ENCODE assay signal across 26 mouse cellular contexts in the genomic region with DNA sequence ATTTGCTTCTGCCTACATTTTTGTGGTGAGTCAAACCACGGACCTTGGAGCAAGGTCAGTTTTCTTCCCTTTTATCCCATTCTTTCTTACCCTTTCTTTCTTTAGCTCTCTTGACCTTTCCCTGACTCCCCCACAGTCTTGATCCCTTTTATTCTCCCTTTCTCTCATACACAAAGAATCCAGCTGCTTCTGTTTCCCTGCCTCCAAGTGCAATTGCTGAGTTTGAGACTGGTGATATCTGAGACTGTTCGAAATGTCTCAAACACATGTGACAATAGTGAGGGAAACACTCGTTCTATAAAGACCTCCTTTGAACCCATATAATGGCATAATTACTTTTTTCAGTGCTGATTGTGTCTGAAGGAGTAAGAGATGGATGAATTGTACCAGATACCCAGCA.
A peak's percentile ranks its signal among the peaks of the same experiment; 100 is the strongest.
DNase-seq lines count a peak whose midpoint lies in the region; ATAC-seq and TF ChIP-seq lines count a peak whose summit lies in the region.
"Had no signal": no experiment of that assay in that cellular context is flagged by ENCODE, and none has a peak within 500 bp of the region (broad histone marks: within the 10 kb centered on the region; RNA-seq: fewer than 3 reads in every experiment).

No protein-coding gene starts in this region.

- no peak overlapping the region for H3K4me2 ChIP-seq in hindbrain, postnatal 0 days (ENCODE audit: low read depth, low read length)
- H3K4me2 ChIP-seq in neural tube, embryonic 12.5 days (replicated peaks), result no peak overlapping the region
- H3K4me2 ChIP-seq in midbrain, embryonic 14.5 days (ENCODE audit: low read length), result no peak overlapping the region
- H3K4me2 ChIP-seq: embryonic facial prominence, embryonic 13.5 days; heart, embryonic 11.5 days; hindbrain, embryonic 13.5 days; limb, embryonic 13.5 days; liver, embryonic 12.5 days had no signal

- no peak for TF ChIP-seq CTCF in hindbrain, postnatal 0 days (IDR thresholded peaks at IDR 0.05; ENCODE audit: low read depth)

- 23% methylated on average over 3 of the region's 3 CpGs for WGBS in hindbrain, embryonic 10.5 days
- WGBS in hindbrain, postnatal 0 days, result 17% methylated on average over 3 of the region's 3 CpGs
- 10% methylated on average over 3 of the region's 3 CpGs for WGBS in neural tube, embryonic 12.5 days
- 4% methylated on average over 3 of the region's 3 CpGs for WGBS in midbrain, embryonic 14.5 days

- H3K36me3 ChIP-seq in hindbrain, embryonic 10.5 days, result no peaks in the 10 kb centered on the region
- H3K36me3 ChIP-seq in hindbrain, postnatal 0 days (ENCODE audit: insufficient read depth, low read length), result no peaks in the 10 kb centered on the region
- no peaks in the 10 kb centered on the region for H3K36me3 ChIP-seq in neural tube, embryonic 12.5 days
- H3K36me3 ChIP-seq in midbrain, embryonic 14.5 days (ENCODE audit: control insufficient read depth, insufficient read depth, low read length), result no peaks in the 10 kb centered on the region
- H3K36me3 ChIP-seq: embryonic facial prominence, embryonic 13.5 days; G1E; hindbrain, embryonic 13.5 days; limb, embryonic 13.5 days; liver, embryonic 12.5 days had no signal

- no peaks in the 10 kb centered on the region for H3K27me3 ChIP-seq in hindbrain, embryonic 10.5 days (ENCODE audit: insufficient read depth, poor library complexity, severe bottlenecking)
- H3K27me3 ChIP-seq in hindbrain, postnatal 0 days (ENCODE audit: insufficient read depth, low read length), result no peaks in the 10 kb centered on the region
- H3K27me3 ChIP-seq in neural tube, embryonic 12.5 days (replicated peaks), result no peaks in the 10 kb centered on the region
- H3K27me3 ChIP-seq in midbrain, embryonic 14.5 days (ENCODE audit: control insufficient read depth, insufficient read depth, low read length), result no peaks in the 10 kb centered on the region
- H3K27me3 ChIP-seq: CH12.LX; embryonic facial prominence, embryonic 13.5 days; hindbrain, embryonic 13.5 days; limb, embryonic 13.5 days; liver, embryonic 12.5 days had no signal

- H3K9ac ChIP-seq in hindbrain, postnatal 0 days (replicated peaks; ENCODE audit: low read length), result no peak overlapping the region
- no peak overlapping the region for H3K9ac ChIP-seq in neural tube, embryonic 12.5 days
- no peak overlapping the region for H3K9ac ChIP-seq in midbrain, embryonic 14.5 days (replicated peaks; ENCODE audit: low read length)
- H3K9ac ChIP-seq: embryonic facial prominence, embryonic 13.5 days; hindbrain, embryonic 13.5 days; limb, embryonic 13.5 days; liver, embryonic 12.5 days had no signal

- H3K27ac ChIP-seq in hindbrain, embryonic 10.5 days, result no peak overlapping the region; the same call in 1 of the 2 replicates
- H3K27ac ChIP-seq in hindbrain, postnatal 0 days, result no peak overlapping the region
- no peak overlapping the region for H3K27ac ChIP-seq in neural tube, embryonic 12.5 days
- H3K27ac ChIP-seq in midbrain, embryonic 14.5 days (replicated peaks; ENCODE audit: low read depth, low read length), result no peak overlapping the region
- H3K27ac ChIP-seq: embryonic facial prominence, embryonic 13.5 days; hindbrain, embryonic 13.5 days; kidney, postnatal 0 days; limb, embryonic 13.5 days; liver, embryonic 12.5 days had no signal

- peaks cover 16% of the 10 kb centered on the region for H3K4me1 ChIP-seq in hindbrain, embryonic 10.5 days (replicated peaks)
- H3K4me1 ChIP-seq in hindbrain, postnatal 0 days (ENCODE audit: insufficient read depth, low read length), result no peaks in the 10 kb centered on the region
- H3K4me1 ChIP-seq in neural tube, embryonic 12.5 days, result no peaks in the 10 kb centered on the region
- 0 out of 2 replicates have a peak, but pooled peaks cover 2% of the 10 kb centered on the region for H3K4me1 ChIP-seq in midbrain, embryonic 14.5 days (ENCODE audit: control insufficient read depth, insufficient read depth, low read length)
- H3K4me1 ChIP-seq: embryonic facial prominence, embryonic 13.5 days; hindbrain, embryonic 13.5 days; limb, embryonic 13.5 days; liver, embryonic 12.5 days had no signal

- no peak overlapping the region for H3K4me3 ChIP-seq in hindbrain, embryonic 10.5 days
- no peak overlapping the region for H3K4me3 ChIP-seq in hindbrain, postnatal 0 days (ENCODE audit: low read length)
- no peak overlapping the region for H3K4me3 ChIP-seq in neural tube, embryonic 12.5 days
- H3K4me3 ChIP-seq in midbrain, embryonic 14.5 days (replicated peaks; ENCODE audit: low read depth, low read length), result no peak overlapping the region
- H3K4me3 ChIP-seq: embryonic facial prominence, embryonic 13.5 days; hindbrain, embryonic 13.5 days; limb, embryonic 13.5 days; liver, embryonic 12.5 days had no signal

- H3K9me3 ChIP-seq in hindbrain, embryonic 10.5 days, result no peaks in the 10 kb centered on the region
- H3K9me3 ChIP-seq in hindbrain, postnatal 0 days (ENCODE audit: low read length), result no peaks in the 10 kb centered on the region
- H3K9me3 ChIP-seq in neural tube, embryonic 12.5 days, result no peaks in the 10 kb centered on the region
- no peaks in the 10 kb centered on the region for H3K9me3 ChIP-seq in midbrain, embryonic 14.5 days (ENCODE audit: control insufficient read depth, low read length)
- H3K9me3 ChIP-seq: embryonic facial prominence, embryonic 13.5 days; G1E; hindbrain, embryonic 13.5 days; limb, embryonic 13.5 days; liver, embryonic 12.5 days had no signal

- ATAC-seq in hindbrain, postnatal 0 days, result no peak
- peak; percentile 56; the same call in 1 of the 2 replicates for ATAC-seq in neural tube, embryonic 12.5 days (ENCODE audit: low FRiP score, low read depth)
- ATAC-seq in midbrain, embryonic 14.5 days (ENCODE audit: low FRiP score, low TSS enrichment), result no peak; the same call in 1 of the 2 replicates
- ATAC-seq in monocyte, adult 5-6 weeks (replicated peaks; ENCODE audit: insufficient number of reproducible peaks, low FRiP score, low TSS enrichment, poor library complexity, severe bottlenecking), result no peak
- ATAC-seq: activated CD4-positive, CD25-positive, alpha-beta regulatory T cell, adult 4 months; inflammation-experienced regulatory T-cells, adult 6 months; liver, embryonic 12.5 days had no signal

- DNase-seq in hindbrain, embryonic 10.5 days (ENCODE audit: low spot score), result peak; percentile 7
- DNase-seq in hindbrain, postnatal 0 days (ENCODE audit: low spot score), result no peak
- DNase-seq in neural tube, embryonic 10.5 days (ENCODE audit: extremely low spot score, low spot score), result no peak
- peak; percentile 39 for DNase-seq in embryo, embryonic 9.5 days (ENCODE audit: extremely low spot score)
- peak; percentile 11 for DNase-seq in midbrain, embryonic 14.5 days
- DNase-seq in testis, postnatal 10 days (ENCODE audit: low spot score), result no peak
- DNase-seq: adrenal gland, adult 8-10 months; B cell, adult 2 months; cerebellum, adult 8-10 months; cerebellum, postnatal 36 days; kidney, adult 18-20 months; layer of hippocampus, adult 9-11 months; lung, adult 18-20 months; lung, postnatal 10 days had no signal

Comparison
In these comparisons a context has a peak if more than half of its experiments do, and no peak if none do; other contexts are left out.
1. DNase-seq: peak in hindbrain, embryonic 10.5 days (single experiment), embryo, embryonic 9.5 days (single experiment) and midbrain, embryonic 14.5 days (single experiment); none in hindbrain, postnatal 0 days (single experiment), neural tube, embryonic 10.5 days (single experiment) and testis, postnatal 10 days (single experiment).